Mouse (Mus musculus): ENCODE data around the gene Cradd.

GRCm38 (mm10) chr10:95361260-95361841 is 37.4 kb upstream of the Cradd start:
- no peak for TF ChIP-seq CTCF (conservative IDR thresholded peaks at IDR 0.05; ENCODE audit: low read length)
- TF ChIP-seq POU5F1 (IDR thresholded peaks at IDR 0.05; ENCODE audit: borderline replicate concordance, low read length): no peak

All from E14TG2a.4 (cell line).